Mouse (Mus musculus) liver, embryonic 14.5 days (tissue): ENCODE data around the gene Gm1043. TPM values are rescaled to one million over a fixed set of nuclear protein-coding genes. Genes with fewer than 3 reads are reported as not detected.

Experiments
- ATAC-seq: fragments of 200-750 bp; cut with Nextera tagmentation; 2 replicates; pipeline ENCODE4 v1.8.0; 2017; ENCODE audit warnings: moderate number of reproducible peaks, mild to moderate bottlenecking, moderate library complexity; ENCODE audit not compliant: insufficient read depth
- DNase-seq, 3 experiments: peaks; one replicate each; pipeline ENCODE4 v3.0.0-alpha.2; 2012 to 2013; ENCODE audit warnings: low read depth in 3 of 3, low spot score in 3 of 3
- H3K27ac ChIP-seq: fragments of 300-500 bp; sonication (generic); 2 replicates; pipeline ENCODE4 v1.5.1; 2014; ENCODE audit warnings: moderate library complexity, mild to moderate bottlenecking, control low read depth, inconsistent platforms
- H3K27me3 ChIP-seq: fragments of 300-500 bp; sonication (generic); 2 replicates; pipeline ENCODE4 v1.6.1; 2014; ENCODE audit warnings: mild to moderate bottlenecking, low read length, moderate library complexity; ENCODE audit not compliant: control insufficient read depth, insufficient read depth
- H3K36me3 ChIP-seq: fragments of 300-500 bp; sonication (generic); replicated peaks from 2 replicates; pipeline ENCODE4 v1.6.1; 2014; ENCODE audit warnings: low read depth; ENCODE audit not compliant: control insufficient read depth, insufficient read depth
- H3K4me1 ChIP-seq, 2 experiments: fragments of 200-500 bp in 1 of 2; fragments of 300-500 bp in 1 of 2; sonication (generic) in 1 of 2; replicated peaks; 2 replicates each; pipeline ENCODE4 v1.6.1; 2012 to 2014; ENCODE audit warnings: antibody characterized with exemption in 1 of 2, inconsistent platforms in 1 of 2, low read length in 1 of 2; ENCODE audit not compliant: control insufficient read depth in 2 of 2, insufficient read depth in 2 of 2
- H3K4me2 ChIP-seq: fragments of 300-500 bp; sonication (generic); 2 replicates; pipeline ENCODE4 v1.6.1; 2014; ENCODE audit warnings: low read depth, mild to moderate bottlenecking, control low read depth, moderate library complexity
- H3K4me3 ChIP-seq, 2 experiments: fragments of 200-500 bp in 1 of 2; fragments of 300-500 bp in 1 of 2; sonication (generic) in 1 of 2; 2 replicates each; pipeline ENCODE4 v1.5.1; 2012 to 2014; ENCODE audit warnings: low read depth in 2 of 2, low read length in 2 of 2, mild to moderate bottlenecking in 2 of 2, control low read depth in 1 of 2, inconsistent platforms in 1 of 2, moderate library complexity in 1 of 2; ENCODE audit not compliant: insufficient read depth in 1 of 2
- H3K9ac ChIP-seq: fragments of 300-500 bp; sonication (generic); replicated peaks from 2 replicates; pipeline ENCODE4 v1.6.1; 2014; ENCODE audit warnings: mild to moderate bottlenecking, control low read depth, moderate library complexity
- H3K9me3 ChIP-seq: fragments of 300-500 bp; sonication (generic); 2 replicates; pipeline ENCODE4 v1.6.1; 2016; ENCODE audit warnings: low read length, mixed read lengths; ENCODE audit not compliant: control insufficient read depth
- CTCF ChIP-seq: IDR thresholded peaks from 2 replicates; pipeline ENCODE4 v1.5.1; 2016; ENCODE audit warnings: antibody characterized with exemption, low read depth, control low read depth
- EP300 ChIP-seq: IDR thresholded peaks from 2 replicates; pipeline ENCODE4 v1.6.1; 2016; ENCODE audit warnings: antibody characterized with exemption, low read depth
- WGBS: fragments of 180-500 bp; shearing (Covaris S2); extraction: QIAGEN DNeasy Blood & Tissue Kit; methylation state at CpG from one replicate; pipeline ENCODE4 v1.1.7; 2014; ENCODE audit not compliant: insufficient replicate concordance; 5-methylcytosine and 5-hydroxymethylcytosine counted together
- polyA plus RNA-seq, 2 experiments: library from polyadenylated mRNA; depleted of rRNA in 1 of 2; stranded (reverse) in 1 of 2; unstranded in 1 of 2; fragments of >200 nt; fragmentation: Nextera tagmentation in 1 of 2; extraction: Ambion mirVana in 1 of 2; gene quantifications; 2 replicates each; pipeline versions ENCODE4 v1.2.1 to v1.2.3; 2012 to 2014

The Gm1043 gene
- polyA plus RNA-seq, 2 experiments: not detected

DNA sequence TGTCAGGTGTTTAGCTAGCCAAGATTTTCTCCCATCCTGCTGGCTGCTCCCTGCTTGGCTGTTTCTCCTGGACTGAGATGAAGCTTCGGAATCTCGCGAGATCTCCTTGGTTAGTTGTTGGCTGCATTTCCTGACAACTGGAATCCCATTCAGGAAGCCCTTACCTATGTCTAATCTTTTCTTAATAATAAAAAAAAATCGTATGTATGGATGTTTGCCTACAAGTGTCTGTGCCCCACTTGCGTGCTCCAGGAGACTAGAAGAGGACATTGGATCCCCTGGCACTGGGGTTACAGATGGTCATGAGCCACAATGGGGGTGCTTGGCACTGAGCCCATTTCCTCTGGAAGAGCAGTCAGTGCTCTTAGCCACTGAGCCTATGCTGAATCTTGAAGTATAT, 32.3 kb upstream of the Gm1043 start:
- TF ChIP-seq CTCF (no peak), EP300 (no peak)
- WGBS: 57% methylated on average over 5 of the region's 5 CpGs
- Histone ChIP-seq H3K27me3 (no peaks in the 10 kb centered on the region), H3K4me3 (no peak overlapping the region), H3K27ac (no peak overlapping the region), H3K4me2 (no peak overlapping the region), H3K4me1 (0 out of 4 replicates have a peak, but pooled peaks cover 0 to 3% of the 10 kb centered on the region in 2 experiments), H3K36me3 (no peaks in the 10 kb centered on the region), H3K9me3 (no peaks in the 10 kb centered on the region), H3K9ac (no peak overlapping the region)
- ATAC-seq (no peak), DNase-seq (no peak)

DNA sequence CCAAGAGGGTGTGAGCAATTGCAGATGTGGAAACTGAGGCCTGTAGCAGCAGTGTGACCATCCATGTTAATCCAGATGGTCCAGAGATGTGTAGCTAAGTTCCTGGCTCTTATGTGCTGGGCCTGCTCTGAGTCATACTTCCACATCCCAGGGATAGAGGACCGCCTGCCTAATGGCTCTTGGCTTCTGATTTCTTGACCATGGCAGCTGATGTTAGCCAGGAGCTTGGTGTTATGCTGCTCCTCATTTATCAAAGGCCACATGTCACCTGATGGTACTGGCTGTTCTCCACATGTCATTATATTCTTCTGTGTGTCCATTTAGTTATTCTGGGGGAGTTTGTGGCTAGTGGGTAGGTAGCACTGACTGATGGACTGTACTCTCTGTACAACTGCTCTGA, 29.4 kb upstream of the Gm1043 start:
- Histone ChIP-seq H3K4me1 (0 out of 4 replicates have a peak, but pooled peaks cover 0 to 3% of the 10 kb centered on the region in 2 experiments), H3K9ac (no peak overlapping the region), H3K9me3 (no peaks in the 10 kb centered on the region), H3K27ac (no peak overlapping the region), H3K4me2 (no peak overlapping the region), H3K27me3 (no peaks in the 10 kb centered on the region), H3K4me3 (no peak overlapping the region), H3K36me3 (no peaks in the 10 kb centered on the region)
- no peak for DNase-seq
- ATAC-seq: no peak
- no peak for TF ChIP-seq EP300
- TF ChIP-seq CTCF: no peak
- WGBS: 65% methylated on average over 1 of the region's 1 CpGs

DNA sequence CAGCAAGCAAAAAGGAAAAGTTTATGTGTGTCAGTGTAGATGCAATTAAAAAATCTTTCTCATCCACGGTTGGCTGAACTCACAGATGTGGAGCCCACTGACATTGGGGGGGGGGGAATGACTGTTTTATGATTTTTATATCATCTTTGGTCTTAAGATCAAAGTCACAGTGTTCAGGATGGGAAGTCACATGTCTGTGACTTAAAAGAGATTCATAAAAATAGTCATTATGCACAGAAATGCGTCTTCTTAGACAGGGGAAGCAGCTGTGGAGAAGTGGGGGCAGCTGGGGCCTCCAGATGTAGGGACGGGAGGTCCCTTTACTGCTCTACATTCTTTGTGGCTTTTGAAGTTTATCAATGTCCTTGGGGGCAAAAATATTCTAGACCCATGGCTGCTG, 28.7 kb upstream of the Gm1043 start:
- H3K27me3 ChIP-seq: no peaks in the 10 kb centered on the region
- 38% methylated on average over 3 of the region's 3 CpGs for WGBS
- TF ChIP-seq EP300: no peak
- TF ChIP-seq CTCF: no peak

DNA sequence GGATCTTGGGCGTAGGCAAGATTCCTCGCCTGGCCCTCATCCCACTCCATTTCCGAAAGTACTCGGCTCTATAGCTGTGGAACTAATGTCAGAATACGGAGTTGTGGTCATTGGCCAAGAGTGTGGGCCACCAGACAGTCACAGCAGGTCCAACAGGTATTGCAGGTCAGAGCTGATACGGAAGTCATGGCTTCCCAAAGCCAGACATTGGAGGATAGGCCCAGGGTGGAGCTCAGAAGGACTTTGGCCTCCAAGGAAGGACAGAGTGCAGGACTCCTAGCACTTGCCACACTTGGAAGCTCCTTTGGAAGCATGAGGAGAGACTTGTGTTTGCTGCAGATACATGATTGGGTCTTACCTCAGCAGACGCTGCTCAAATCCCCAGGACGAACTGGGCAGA, 23.6 kb upstream of the Gm1043 start:
- H3K27ac ChIP-seq: no peak overlapping the region
- H3K9me3 ChIP-seq: no peaks in the 10 kb centered on the region
- WGBS: 68% methylated on average over 8 of the region's 8 CpGs
- TF ChIP-seq EP300 (no peak), CTCF (no peak)
- H3K27me3 ChIP-seq: no peaks in the 10 kb centered on the region
- H3K4me2 ChIP-seq: no peak overlapping the region
- no peak overlapping the region for H3K4me3 ChIP-seq
- no peak for DNase-seq
- no peak overlapping the region for H3K9ac ChIP-seq
- no peak for ATAC-seq
- no peaks in the 10 kb centered on the region for H3K36me3 ChIP-seq
- no peaks in the 10 kb centered on the region for H3K4me1 ChIP-seq

More for the DNA sequence above, 28.7 kb upstream of the Gm1043 start:
- H3K27ac ChIP-seq: no peak overlapping the region
- H3K9me3 ChIP-seq: no peaks in the 10 kb centered on the region
- DNase-seq (no peak), ATAC-seq (no peak)
- no peak overlapping the region for H3K4me2 ChIP-seq
- H3K36me3 ChIP-seq: no peaks in the 10 kb centered on the region
- H3K4me3 ChIP-seq: no peak overlapping the region
- no peak overlapping the region for H3K9ac ChIP-seq
- no peaks in the 10 kb centered on the region for H3K4me1 ChIP-seq

DNA sequence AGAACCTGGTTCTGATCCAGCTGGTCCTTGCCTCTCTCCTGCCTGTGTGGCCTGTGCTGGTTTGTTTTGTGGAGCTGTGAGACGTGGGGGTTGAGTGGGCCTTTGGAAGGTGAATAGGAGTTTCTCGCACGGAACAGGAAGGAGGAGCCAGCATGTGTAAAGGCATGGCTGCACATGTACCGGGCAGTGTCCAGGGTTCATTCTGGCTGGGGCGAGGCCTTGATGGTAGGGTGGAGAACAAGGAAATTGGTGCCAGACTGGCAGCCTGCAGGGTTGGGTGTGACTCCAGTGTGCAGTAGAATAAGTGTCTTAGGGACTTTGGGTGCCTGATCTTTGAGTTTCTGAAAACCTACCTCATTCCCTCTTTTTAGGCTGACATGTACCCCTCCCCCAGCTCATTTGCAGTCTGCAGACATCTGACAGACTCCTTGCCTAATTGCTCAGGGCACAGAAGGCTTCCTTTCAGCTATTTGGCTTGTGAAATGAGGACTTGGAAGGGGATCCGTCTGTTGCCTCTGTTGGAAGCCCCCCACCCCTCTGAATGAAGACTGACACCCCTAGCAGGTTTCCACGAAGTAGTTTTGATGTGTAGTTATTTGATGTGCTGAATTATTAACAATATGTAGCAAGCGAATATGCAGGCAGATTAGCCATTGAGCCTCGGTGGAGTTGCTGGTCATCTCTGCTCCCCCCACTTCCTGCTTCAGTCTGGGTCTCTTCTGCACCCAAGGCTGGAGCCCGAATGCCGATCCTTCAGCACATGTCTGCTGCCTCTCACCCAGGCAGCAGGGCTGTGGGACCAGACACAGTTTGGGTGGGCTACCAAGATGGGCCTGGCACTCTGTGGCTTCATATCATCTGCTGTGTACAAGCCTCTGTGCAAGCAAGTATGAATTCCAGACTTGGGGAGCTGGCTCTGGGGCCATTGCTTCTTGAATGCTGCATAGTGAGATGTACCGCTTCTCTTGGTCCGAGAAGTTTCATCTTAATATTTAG, 20.4 kb upstream of the Gm1043 start:
- no peaks in the 10 kb centered on the region for H3K36me3 ChIP-seq
- 56% methylated on average over 13 of the region's 13 CpGs for WGBS
- H3K4me2 ChIP-seq: no peak overlapping the region
- no peaks in the 10 kb centered on the region for H3K27me3 ChIP-seq
- DNase-seq (no peak), ATAC-seq (no peak)
- H3K4me3 ChIP-seq: no peak overlapping the region
- H3K4me1 ChIP-seq: no peaks in the 10 kb centered on the region
- TF ChIP-seq CTCF (no peak), EP300 (no peak)
- no peak overlapping the region for H3K9ac ChIP-seq
- no peak overlapping the region for H3K27ac ChIP-seq
- H3K9me3 ChIP-seq: no peaks in the 10 kb centered on the region
